Mouse (Mus musculus) hindbrain, embryonic 13.5 days (tissue): ENCODE results near the gene Vsx1. TPM values are rescaled to one million over a fixed set of nuclear protein-coding genes. Genes with fewer than 3 reads are reported as not detected.

Source experiments
- ATAC-seq: fragments of 200-750 bp; cut with Nextera tagmentation; 2 replicates; pipeline ENCODE4 v1.8.0; 2017; ENCODE audit warnings: moderate TSS enrichment; ENCODE audit not compliant: low FRiP score
- H3K27ac ChIP-seq: fragments of 300-500 bp; sonication (generic); 2 replicates; pipeline ENCODE4 v1.5.1; 2015; ENCODE audit warnings: inconsistent platforms, mild to moderate bottlenecking, moderate library complexity
- H3K27me3 ChIP-seq: fragments of 300-500 bp; sonication (generic); 2 replicates; pipeline ENCODE4 v1.6.1; 2015; ENCODE audit warnings: mild to moderate bottlenecking, inconsistent platforms
- H3K36me3 ChIP-seq: fragments of 300-500 bp; sonication (generic); 2 replicates; pipeline ENCODE4 v1.6.1; 2015; ENCODE audit warnings: mild to moderate bottlenecking, inconsistent platforms
- H3K4me1 ChIP-seq: fragments of 300-500 bp; sonication (generic); replicated peaks from 2 replicates; pipeline ENCODE4 v1.6.1; 2015; ENCODE audit warnings: inconsistent platforms
- H3K4me2 ChIP-seq: fragments of 300-500 bp; sonication (generic); 2 replicates; pipeline ENCODE4 v1.6.1; 2015; ENCODE audit warnings: inconsistent platforms, mild to moderate bottlenecking, moderate library complexity
- H3K4me3 ChIP-seq: fragments of 300-500 bp; sonication (generic); 2 replicates; pipeline ENCODE4 v1.5.1; 2015; ENCODE audit warnings: mild to moderate bottlenecking, inconsistent platforms
- H3K9ac ChIP-seq: fragments of 300-500 bp; sonication (generic); 2 replicates; pipeline ENCODE4 v1.6.1; 2015; ENCODE audit warnings: mild to moderate bottlenecking, inconsistent platforms
- H3K9me3 ChIP-seq: fragments of 300-500 bp; sonication (generic); 2 replicates; pipeline ENCODE4 v1.6.1; 2016; ENCODE audit warnings: inconsistent platforms
- WGBS: fragments of 180-500 bp; shearing (Covaris S2); methylation state at CpG from one replicate; pipeline ENCODE4 v1.1.7; 2015; 5-methylcytosine and 5-hydroxymethylcytosine counted together
- polyA plus RNA-seq: library from polyadenylated mRNA; unstranded; fragments of >200 nt; fragmentation: Nextera tagmentation; extraction: Ambion mirVana; gene quantifications from 2 replicates; pipeline ENCODE4 v1.2.1, GENCODE M21; 2015

Vsx1 gene
- polyA plus RNA-seq = 0.18 and 0.61 TPM in 2 replicates

- Histone ChIP-seq H3K27me3 (peaks cover 89% of the 10 kb centered on the region), H3K9ac (peak within 1 kb of the TSS; percentile 71), H3K9me3 (no peaks in the 10 kb centered on the region), H3K27ac (no peak within 1 kb of the TSS), H3K4me3 (peak within 1 kb of the TSS; percentile 45), H3K36me3 (no peaks in the 10 kb centered on the region), H3K4me1 (peaks cover 13% of the 10 kb centered on the region), H3K4me2 (peak within 1 kb of the TSS; percentile 75)
- ATAC-seq = peak; percentile 53; the same call in 1 of the 2 replicates
- WGBS = 44% methylated on average over 16 of the region's 16 CpGs
Measured at GRCm38 (mm10) chr2:150689223-150689800, at the start of gene Vsx1. Gene Vsx1, minus strand, starts transcription at chr2:150689360.

GRCm38 (mm10) chr2:150737881-150738280 is 48.7 kb upstream of the Vsx1 start:
- Histone ChIP-seq H3K36me3 (no peaks in the 10 kb centered on the region), H3K4me1 (peaks cover 9% of the 10 kb centered on the region), H3K27ac (no peak overlapping the region), H3K9ac (no peak overlapping the region), H3K4me3 (no peak overlapping the region), H3K9me3 (no peaks in the 10 kb centered on the region), H3K27me3 (peaks cover 47% of the 10 kb centered on the region), H3K4me2 (no peak overlapping the region)
- 83% methylated on average over 9 of the region's 9 CpGs for WGBS
- ATAC-seq = no peak

GRCm38 (mm10) chr2:150735756-150736576 is 46.8 kb upstream of the Vsx1 start:
- Histone ChIP-seq H3K27ac (no peak overlapping the region), H3K9ac (no peak overlapping the region), H3K36me3 (no peaks in the 10 kb centered on the region), H3K4me2 (peak overlapping the region; percentile 18; the same call in 1 of the 2 replicates), H3K4me3 (no peak overlapping the region), H3K9me3 (no peaks in the 10 kb centered on the region), H3K4me1 (peaks cover 9% of the 10 kb centered on the region), H3K27me3 (peaks cover 38% of the 10 kb centered on the region)
- WGBS = 9% methylated on average over 11 of the region's 11 CpGs
- peak; percentile 97 for ATAC-seq

GRCm38 (mm10) chr2:150712167-150712674 is 23.1 kb upstream of the Vsx1 start:
- ATAC-seq = no peak
- H3K9ac ChIP-seq = no peak overlapping the region
- no peaks in the 10 kb centered on the region for H3K9me3 ChIP-seq
- no peaks in the 10 kb centered on the region for H3K4me1 ChIP-seq
- H3K27ac ChIP-seq = no peak overlapping the region
- H3K4me2 ChIP-seq = no peak overlapping the region
- H3K4me3 ChIP-seq = no peak overlapping the region
- H3K27me3 ChIP-seq = no peaks in the 10 kb centered on the region
- H3K36me3 ChIP-seq = no peaks in the 10 kb centered on the region
- WGBS = 82% methylated on average over 4 of the region's 4 CpGs

GRCm38 (mm10) chr2:150691481-150692170 is 2.5 kb upstream of the Vsx1 start:
- Histone ChIP-seq H3K36me3 (no peaks in the 10 kb centered on the region), H3K9ac (no peak overlapping the region), H3K27ac (no peak overlapping the region), H3K4me3 (no peak overlapping the region), H3K4me1 (peaks cover 13% of the 10 kb centered on the region), H3K4me2 (no peak overlapping the region), H3K9me3 (no peaks in the 10 kb centered on the region), H3K27me3 (peaks cover 76% of the 10 kb centered on the region)
- ATAC-seq = no peak
- 79% methylated on average over 6 of the region's 6 CpGs for WGBS

GRCm38 (mm10) chr2:150690216-150690615 is 1.1 kb upstream of the Vsx1 start:
- ATAC-seq = no peak
- Histone ChIP-seq H3K27me3 (peaks cover 83% of the 10 kb centered on the region), H3K4me3 (no peak overlapping the region), H3K27ac (no peak overlapping the region), H3K9me3 (no peaks in the 10 kb centered on the region), H3K9ac (no peak overlapping the region), H3K4me2 (no peak overlapping the region), H3K36me3 (no peaks in the 10 kb centered on the region), H3K4me1 (peaks cover 13% of the 10 kb centered on the region)
- WGBS = 11% methylated on average over 11 of the region's 11 CpGs

- H3K4me1 ChIP-seq = peaks cover 13% of the 10 kb centered on the region
- H3K27ac ChIP-seq = no peak overlapping the region
- peak overlapping the region; percentile 75 for H3K4me2 ChIP-seq
- H3K27me3 ChIP-seq = peaks cover 91% of the 10 kb centered on the region
- peak overlapping the region; percentile 71 for H3K9ac ChIP-seq
- peak overlapping the region; percentile 45 for H3K4me3 ChIP-seq
- WGBS = under 1% methylated on average over 44 of the region's 44 CpGs
- no peaks in the 10 kb centered on the region for H3K9me3 ChIP-seq
- ATAC-seq = peak; percentile 76
- no peaks in the 10 kb centered on the region for H3K36me3 ChIP-seq
Measured at GRCm38 (mm10) chr2:150688541-150689186, 496 bp downstream of the Vsx1 start.

GRCm38 (mm10) chr2:150687871-150688540 is 1.2 kb downstream of the Vsx1 start:
- Histone ChIP-seq H3K27me3 (peaks cover 94% of the 10 kb centered on the region), H3K36me3 (no peaks in the 10 kb centered on the region), H3K4me1 (peaks cover 13% of the 10 kb centered on the region), H3K4me2 (peak overlapping the region; percentile 75), H3K9me3 (no peaks in the 10 kb centered on the region), H3K4me3 (peak overlapping the region; percentile 45), H3K9ac (peak overlapping the region; percentile 71), H3K27ac (no peak overlapping the region)
- WGBS = 6% methylated on average over 23 of the region's 23 CpGs
- no peak for ATAC-seq

- Histone ChIP-seq H3K4me2 (no peak overlapping the region), H3K36me3 (no peaks in the 10 kb centered on the region), H3K4me3 (no peak overlapping the region), H3K4me1 (peaks cover 13% of the 10 kb centered on the region), H3K27me3 (peaks cover 78% of the 10 kb centered on the region), H3K9ac (no peak overlapping the region), H3K27ac (no peak overlapping the region), H3K9me3 (no peaks in the 10 kb centered on the region)
- ATAC-seq = no peak
- WGBS = 93% methylated on average over 9 of the region's 9 CpGs
Measured at GRCm38 (mm10) chr2:150685389-150685788, 3.8 kb downstream of the Vsx1 start.

GRCm38 (mm10) chr2:150684451-150684850 is 4.7 kb downstream of the Vsx1 start:
- ATAC-seq = no peak
- Histone ChIP-seq H3K27me3 (peaks cover 72% of the 10 kb centered on the region), H3K4me2 (no peak overlapping the region), H3K9me3 (no peaks in the 10 kb centered on the region), H3K9ac (no peak overlapping the region), H3K4me3 (no peak overlapping the region), H3K36me3 (no peaks in the 10 kb centered on the region), H3K4me1 (peaks cover 13% of the 10 kb centered on the region), H3K27ac (no peak overlapping the region)
- 78% methylated on average over 12 of the region's 12 CpGs for WGBS

- no peaks in the 10 kb centered on the region for H3K4me1 ChIP-seq
- no peak for ATAC-seq
- no peak overlapping the region for H3K27ac ChIP-seq
- H3K4me2 ChIP-seq = no peak overlapping the region
- H3K4me3 ChIP-seq = no peak overlapping the region
- peaks cover 64% of the 10 kb centered on the region for H3K27me3 ChIP-seq
- H3K36me3 ChIP-seq = no peaks in the 10 kb centered on the region
- WGBS = 71% methylated on average over 4 of the region's 4 CpGs
- H3K9ac ChIP-seq = no peak overlapping the region
- H3K9me3 ChIP-seq = no peaks in the 10 kb centered on the region
Measured at GRCm38 (mm10) chr2:150681581-150681980, 7.6 kb downstream of the Vsx1 start.
